Mouse (Mus musculus) fat pad, adult 2 months (tissue): ENCODE results near the gene Uqcrq.
"Not testable (repeated sequence)": the region's sequence is repeated elsewhere in the genome, so short reads cannot be mapped to it uniquely, and the experiment has no call there.

Source experiments
- DNase-seq: peaks from one replicate; pipeline ENCODE4 v3.0.0-alpha.2; 2011; ENCODE audit warnings: low read depth, low spot score; ENCODE audit errors: extremely low read depth

Uqcrq gene

DNA sequence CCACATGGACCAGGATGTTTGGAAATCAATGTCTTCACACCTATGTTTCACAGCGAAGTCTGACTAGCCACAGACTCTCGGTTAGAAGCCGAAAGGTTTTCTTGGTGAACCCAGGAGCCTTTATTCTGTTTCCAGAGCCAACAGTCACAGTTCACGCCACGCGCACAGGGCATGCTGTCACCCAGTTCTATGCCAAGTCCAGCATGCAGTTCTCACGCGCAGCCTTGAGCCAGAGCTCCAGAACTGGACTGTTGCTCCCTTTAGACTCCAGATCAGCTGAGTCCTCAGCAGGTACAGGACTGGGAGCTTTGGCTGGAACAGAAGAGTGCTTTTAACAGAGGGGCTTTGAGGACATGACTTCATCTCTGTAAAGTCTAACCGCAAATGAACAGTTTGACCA lies 21.8 kb upstream of the Uqcrq start:
- DNase-seq, result no peak

- no peak for DNase-seq
Measured at GRCm38 (mm10) chr11:53451361-53451760, 20.7 kb upstream of the Uqcrq start.

- DNase-seq, result no peak
Measured at GRCm38 (mm10) chr11:53450070-53450705, 19.6 kb upstream of the Uqcrq start.

- DNase-seq, result no peak
Measured at GRCm38 (mm10) chr11:53448529-53448928, 17.9 kb upstream of the Uqcrq start.

DNA sequence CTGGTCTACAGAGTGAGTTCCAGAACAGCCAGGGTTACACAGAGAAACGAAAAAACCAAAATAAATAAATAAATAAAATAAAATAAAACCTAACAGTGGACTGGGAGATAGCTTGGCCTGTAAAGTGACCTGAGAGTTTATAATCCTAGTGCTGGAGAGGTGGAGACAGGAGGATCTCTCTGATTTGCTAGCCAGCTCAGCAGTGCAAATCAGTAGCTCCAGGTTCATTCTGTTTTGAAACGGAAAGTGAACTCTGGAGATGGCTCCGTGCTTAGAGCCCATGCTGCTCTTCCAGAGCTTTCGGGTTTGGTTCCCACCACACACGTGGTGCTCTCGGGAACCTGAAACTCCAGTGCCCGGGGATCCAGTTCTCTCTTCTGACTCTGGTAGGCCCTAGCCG lies 17.4 kb upstream of the Uqcrq start:
- no peak for DNase-seq

DNA sequence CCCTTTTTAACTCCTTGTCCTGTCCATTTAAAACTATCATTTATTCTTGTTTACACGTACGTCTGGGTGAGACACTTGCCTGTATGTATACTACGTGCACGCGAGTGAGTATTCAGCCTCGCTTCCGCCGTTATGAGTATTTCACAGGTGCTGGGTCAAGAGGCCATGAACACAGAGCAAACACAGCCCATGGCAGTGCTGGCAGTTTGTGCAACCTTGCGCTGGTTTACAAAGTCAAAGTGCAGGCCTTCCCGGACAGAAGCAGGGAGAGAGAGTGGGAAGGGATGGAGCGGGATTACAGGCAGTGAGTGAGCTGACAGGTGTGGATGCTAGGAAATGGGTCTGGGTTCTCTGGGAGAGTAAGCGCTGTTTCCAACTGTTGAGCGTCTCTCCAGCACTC lies 15.6 kb upstream of the Uqcrq start:
- DNase-seq, result no peak

- no peak for DNase-seq
Measured at GRCm38 (mm10) chr11:53445562-53445961, 14.9 kb upstream of the Uqcrq start.

- DNase-seq, result no peak
Measured at GRCm38 (mm10) chr11:53443861-53444260, 13.2 kb upstream of the Uqcrq start.

DNA sequence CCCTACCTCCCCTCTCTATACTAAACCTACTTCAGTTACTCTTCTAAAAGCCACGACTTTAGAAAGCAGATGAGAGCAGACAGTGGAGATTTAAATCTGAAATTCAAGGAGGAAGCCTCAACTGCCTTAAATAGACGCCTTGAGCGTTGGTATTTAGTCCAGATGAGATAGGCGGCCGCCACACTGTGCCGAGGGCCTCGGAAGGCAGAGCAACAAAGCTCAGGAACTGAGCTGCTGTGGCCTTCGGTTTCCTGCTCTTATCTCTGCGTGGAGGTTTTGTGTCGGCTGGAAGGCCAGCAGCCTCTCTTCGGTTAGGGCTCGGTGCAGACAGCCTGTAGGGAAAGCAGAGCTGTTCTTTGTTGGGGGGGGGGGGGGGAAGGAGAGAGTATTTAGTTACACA lies 11.3 kb upstream of the Uqcrq start:
- DNase-seq, result no peak

GRCm38 (mm10) chr11:53436338-53436737 lies 5.7 kb upstream of the Uqcrq start:
- DNase-seq, result no peak

DNA sequence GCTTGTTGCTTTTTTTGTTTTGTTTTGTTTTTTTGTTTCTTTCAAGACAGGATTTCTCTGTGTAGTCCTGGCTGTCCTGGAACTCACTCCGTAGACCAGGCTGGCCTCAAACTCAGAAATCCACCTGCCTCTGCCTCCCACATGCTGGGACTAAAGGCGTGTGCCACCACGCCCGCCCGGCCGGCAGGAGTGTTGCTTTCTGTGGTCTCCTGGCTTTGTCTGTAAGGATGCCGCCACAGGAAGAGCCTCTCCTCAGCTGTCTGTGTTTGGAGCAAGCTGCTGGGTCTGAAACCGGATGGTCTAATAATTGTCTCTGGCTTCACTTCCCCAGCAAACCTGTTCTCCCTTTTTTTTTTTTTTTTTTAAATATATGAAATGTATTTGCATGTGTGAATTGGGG lies 4.9 kb upstream of the Uqcrq start:
- DNase-seq, result no peak

GRCm38 (mm10) chr11:53433057-53433456 lies 2.4 kb upstream of the Uqcrq start:
- no peak for DNase-seq

GRCm38 (mm10) chr11:53431347-53432056 lies 871 bp upstream of the Uqcrq start:
- DNase-seq, result no peak

GRCm38 (mm10) chr11:53430300-53430669 lies 346 bp downstream of the Uqcrq start:
- no peak for DNase-seq

- no peak for DNase-seq
Measured at GRCm38 (mm10) chr11:53429182-53429581, 1.4 kb downstream of the Uqcrq start.

DNA sequence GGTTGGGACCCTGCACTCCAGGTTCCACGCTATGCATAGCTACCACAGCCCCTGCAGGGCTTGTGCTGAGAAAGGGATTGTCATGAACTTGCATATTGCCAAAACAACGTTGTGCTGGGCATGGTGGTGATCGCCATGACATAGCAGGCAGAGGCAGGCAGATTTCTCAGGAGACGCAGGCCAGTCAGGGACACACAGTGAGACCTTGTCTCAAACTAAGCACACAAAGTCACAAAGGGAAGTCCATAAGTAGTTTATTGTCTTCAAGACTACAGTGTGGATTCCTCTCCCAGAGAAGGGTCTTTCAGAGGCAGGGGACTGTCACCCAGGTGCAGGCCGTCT lies 1.9 kb downstream of the Uqcrq start:
- no peak for DNase-seq

DNA sequence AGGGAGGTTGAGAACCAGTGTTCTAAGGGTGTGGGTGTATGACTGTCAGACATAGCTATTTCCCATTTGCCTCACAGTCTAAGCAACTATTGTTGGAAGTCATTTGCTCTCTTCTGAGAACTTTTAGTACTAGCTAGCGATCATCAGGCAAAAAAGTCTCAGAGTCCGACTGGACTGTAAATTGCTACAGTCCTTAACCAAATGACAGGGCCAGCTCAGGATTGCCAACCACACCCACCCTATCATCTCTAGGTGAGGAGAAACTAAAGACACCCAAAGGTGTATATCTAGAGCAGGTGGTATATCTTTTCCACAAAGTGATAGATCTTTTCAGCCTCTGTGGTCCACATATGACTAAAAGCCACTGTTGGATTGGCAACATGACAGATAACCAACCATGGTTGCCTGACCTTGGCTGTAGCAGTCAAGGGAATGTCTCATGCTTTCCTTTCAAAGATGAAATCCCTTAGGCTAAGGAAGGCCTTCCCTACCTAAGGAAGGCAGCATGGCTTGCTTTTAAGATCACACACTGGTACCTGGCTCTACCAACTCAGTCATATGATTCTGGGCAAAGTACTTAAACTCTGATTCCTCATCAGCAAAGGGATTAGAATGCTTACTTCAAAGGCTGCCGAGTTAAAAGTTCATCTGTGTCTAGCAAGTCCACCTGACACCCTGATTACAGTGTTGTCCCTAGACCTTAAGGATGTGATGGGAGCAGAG lies 2.5 kb downstream of the Uqcrq start:
- no peak for DNase-seq

- DNase-seq, result not testable (repeated sequence)
Measured at GRCm38 (mm10) chr11:53426914-53427313, 3.7 kb downstream of the Uqcrq start.

DNA sequence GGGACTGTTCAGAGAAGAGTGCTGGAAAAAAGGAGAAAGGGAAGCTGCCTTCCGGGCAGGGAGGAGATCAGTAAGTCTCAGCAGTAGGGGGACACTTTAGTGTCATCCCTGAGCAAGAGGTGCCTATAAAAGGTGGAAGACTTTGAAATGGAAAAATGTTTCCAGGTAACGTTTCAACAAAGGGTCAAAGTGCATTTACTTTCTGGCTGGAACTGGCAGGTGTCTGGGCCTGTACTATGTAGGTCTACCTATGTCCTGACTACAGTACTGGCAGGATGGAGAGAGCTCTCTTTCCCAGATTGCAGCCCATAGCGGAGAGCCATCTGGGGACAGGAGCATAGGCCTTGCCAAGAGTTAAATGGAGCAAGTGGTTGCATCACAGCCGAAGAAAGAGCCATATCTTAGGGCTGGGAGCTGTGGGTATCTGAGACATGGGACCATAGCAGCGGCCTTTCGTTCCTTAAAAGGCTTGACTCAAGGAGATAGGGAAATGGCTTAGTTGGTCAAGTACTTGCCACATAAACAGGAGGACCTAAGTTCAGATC lies 4.8 kb downstream of the Uqcrq start:
- DNase-seq, result no peak

DNA sequence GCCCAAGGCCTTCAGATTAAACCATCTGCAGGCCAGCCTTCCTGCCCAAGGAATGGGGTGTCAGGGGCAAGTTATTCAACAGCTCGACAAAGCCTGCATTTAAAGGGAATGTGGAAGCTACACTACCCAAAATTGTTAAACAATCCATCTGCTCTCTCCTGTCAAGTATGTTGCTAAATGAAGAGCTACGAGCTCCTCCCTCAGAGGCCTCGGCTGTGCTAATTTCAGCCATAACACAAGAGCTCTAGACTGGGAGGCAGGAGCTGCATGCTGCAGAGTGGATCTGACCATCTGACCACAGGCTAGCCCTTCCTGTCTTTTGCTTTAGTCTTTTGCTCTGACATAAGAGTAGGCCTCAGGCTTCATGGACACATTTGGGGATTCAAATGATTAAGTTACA lies 5.4 kb downstream of the Uqcrq start:
- DNase-seq, result no peak

DNA sequence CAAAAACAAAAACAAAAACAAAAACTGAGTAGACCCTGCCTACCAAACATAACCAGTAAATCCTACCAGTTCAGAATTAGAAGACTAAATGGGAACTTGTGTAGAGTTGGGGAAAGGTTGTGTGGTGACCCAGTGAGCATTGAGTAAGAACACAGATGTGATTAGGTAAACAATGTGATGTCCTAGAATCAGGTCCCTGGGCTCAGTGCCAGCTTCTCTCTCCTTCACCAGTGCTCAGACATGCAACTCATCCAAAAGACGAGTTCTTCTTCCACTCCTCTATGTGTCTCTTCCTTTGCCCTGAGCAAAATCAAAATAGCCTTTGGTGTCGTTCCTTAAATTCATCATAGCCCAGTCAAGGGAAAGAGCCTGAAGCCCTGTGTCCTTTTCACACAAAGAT lies 5.8 kb downstream of the Uqcrq start:
- no peak for DNase-seq

DNA sequence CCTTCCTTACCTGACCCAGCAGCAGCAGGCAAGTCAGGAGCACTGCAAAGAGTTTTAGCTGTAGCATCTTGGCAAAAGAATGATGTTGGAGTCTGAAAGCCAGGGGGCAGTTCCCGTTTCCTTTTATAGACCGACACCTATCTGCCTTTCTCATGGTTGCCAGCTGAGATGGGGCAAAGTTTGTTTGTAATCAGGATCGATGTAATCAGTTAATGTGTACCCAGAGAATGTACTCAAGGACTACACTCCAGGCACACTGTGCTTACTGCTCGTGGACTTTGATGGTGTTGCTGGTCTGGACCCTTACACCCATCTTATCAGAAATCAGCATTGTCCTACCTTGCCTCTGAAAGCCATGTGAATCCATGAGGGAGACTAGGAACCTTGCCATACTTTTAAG lies 7.6 kb downstream of the Uqcrq start, which contains the start of gene Leap2:
Gene Leap2 (minus strand): TSS at position 135 of the 400 bp plus-strand sequence.
- no peak for DNase-seq
